Mouse (Mus musculus) liver, embryonic 15.5 days (tissue): Measurements from ENCODE around the gene Nek9. TPM values are rescaled to one million over a fixed set of nuclear protein-coding genes. Genes with fewer than 3 reads are reported as not detected.
"Not testable (repeated sequence)": the region's sequence is repeated elsewhere in the genome, so short reads cannot be mapped to it uniquely, and the experiment has no call there.

Source experiments
- ATAC-seq: fragments of 200-750 bp; cut with Nextera tagmentation; 2 replicates; pipeline ENCODE4 v1.8.0; 2017; ENCODE audit warnings: moderate number of reproducible peaks, mild to moderate bottlenecking, moderate library complexity; ENCODE audit not compliant: insufficient read depth
- H3K27ac ChIP-seq: fragments of 300-500 bp; sonication (generic); replicated peaks from 2 replicates; pipeline ENCODE4 v1.5.1; 2015; ENCODE audit warnings: mild to moderate bottlenecking, inconsistent platforms
- H3K27me3 ChIP-seq: fragments of 300-500 bp; sonication (generic); 2 replicates; pipeline ENCODE4 v1.6.1; 2015; ENCODE audit warnings: mild to moderate bottlenecking, inconsistent platforms
- H3K36me3 ChIP-seq: fragments of 300-500 bp; sonication (generic); replicated peaks from 2 replicates; pipeline ENCODE4 v1.6.1; 2015; ENCODE audit warnings: moderate library complexity, mild to moderate bottlenecking, inconsistent platforms
- H3K4me1 ChIP-seq: fragments of 300-500 bp; sonication (generic); replicated peaks from 2 replicates; pipeline ENCODE4 v1.6.1; 2015; ENCODE audit warnings: inconsistent platforms
- H3K4me2 ChIP-seq: fragments of 300-500 bp; sonication (generic); 2 replicates; pipeline ENCODE4 v1.6.1; 2015; ENCODE audit warnings: moderate library complexity, mild to moderate bottlenecking, inconsistent platforms
- H3K4me3 ChIP-seq: fragments of 300-500 bp; sonication (generic); replicated peaks from 2 replicates; pipeline ENCODE4 v1.5.1; 2015; ENCODE audit warnings: mild to moderate bottlenecking, inconsistent platforms
- H3K9ac ChIP-seq: fragments of 300-500 bp; sonication (generic); 2 replicates; pipeline ENCODE4 v1.6.1; 2015; ENCODE audit warnings: moderate library complexity, mild to moderate bottlenecking, inconsistent platforms
- H3K9me3 ChIP-seq: fragments of 300-500 bp; sonication (generic); replicated peaks from 2 replicates; pipeline ENCODE4 v1.6.1; 2016; ENCODE audit warnings: inconsistent platforms
- WGBS: fragments of 180-500 bp; shearing (Covaris S2); methylation state at CpG from one replicate; pipeline ENCODE4 v1.1.7; 2015; ENCODE audit warnings: mixed read lengths; ENCODE audit not compliant: insufficient replicate concordance; 5-methylcytosine and 5-hydroxymethylcytosine counted together
- polyA plus RNA-seq: library from polyadenylated mRNA; unstranded; fragments of >200 nt; fragmentation: Nextera tagmentation; extraction: Ambion mirVana; gene quantifications from 2 replicates; pipeline ENCODE4 v1.2.1, GENCODE M21; 2015

Gene Nek9
- polyA plus RNA-seq, 1 experiment from 2014 or later, result 5.7 TPM

GRCm38 (mm10) chr12:85290633-85291032 lies 48.5 kb downstream of the Nek9 start:
- Histone ChIP-seq H3K4me2 (no peak overlapping the region), H3K27me3 (peaks cover 30% of the 10 kb centered on the region), H3K9me3 (no peaks in the 10 kb centered on the region), H3K4me3 (no peak overlapping the region), H3K9ac (no peak overlapping the region), H3K27ac (no peak overlapping the region), H3K4me1 (peaks cover 12% of the 10 kb centered on the region), H3K36me3 (no peaks in the 10 kb centered on the region)
- no peak for ATAC-seq
- 70% methylated on average over 10 of the region's 10 CpGs for WGBS

- Histone ChIP-seq H3K9ac (no peak overlapping the region), H3K4me2 (peak overlapping the region; percentile 79), H3K4me1 (peaks cover 12% of the 10 kb centered on the region), H3K27ac (no peak overlapping the region), H3K4me3 (peak overlapping the region; percentile 60), H3K27me3 (peaks cover 30% of the 10 kb centered on the region), H3K9me3 (no peaks in the 10 kb centered on the region), H3K36me3 (no peaks in the 10 kb centered on the region)
- 55% methylated on average over 24 of the region's 24 CpGs for WGBS
- ATAC-seq, result no peak
Measured at GRCm38 (mm10) chr12:85289157-85290000, 49.8 kb downstream of the Nek9 start.

- peaks cover 12% of the 10 kb centered on the region for H3K4me1 ChIP-seq
- H3K36me3 ChIP-seq, result no peaks in the 10 kb centered on the region
- H3K9me3 ChIP-seq, result no peaks in the 10 kb centered on the region
- 7% methylated on average over 31 of the region's 31 CpGs for WGBS
- peak within 1 kb of the TSS; percentile 60 for H3K4me3 ChIP-seq
- H3K27ac ChIP-seq, result 0 out of 2 replicates have a peak within 1 kb of the TSS, but pooled peaks have one; percentile 33
- peaks cover 30% of the 10 kb centered on the region for H3K27me3 ChIP-seq
- peak within 1 kb of the TSS; percentile 40; the same call in 1 of the 2 replicates for H3K9ac ChIP-seq
- H3K4me2 ChIP-seq, result peak within 1 kb of the TSS; percentile 79
- peak; percentile 75 for ATAC-seq
Measured at GRCm38 (mm10) chr12:85288486-85289156, 50.5 kb downstream of the Nek9 start, which contains the start of gene Zc2hc1c. Zc2hc1c (plus strand) TSS chr12:85288591.

- Histone ChIP-seq H3K4me2 (peak within 1 kb of the TSS; percentile 79), H3K27me3 (peaks cover 30% of the 10 kb centered on the region), H3K9me3 (no peaks in the 10 kb centered on the region), H3K4me3 (peak within 1 kb of the TSS; percentile 60), H3K36me3 (no peaks in the 10 kb centered on the region), H3K4me1 (peaks cover 12% of the 10 kb centered on the region), H3K9ac (peak within 1 kb of the TSS; percentile 40; the same call in 1 of the 2 replicates), H3K27ac (0 out of 2 replicates have a peak within 1 kb of the TSS, but pooled peaks have one; percentile 33)
- 12% methylated on average over 21 of the region's 21 CpGs for WGBS
- ATAC-seq, result peak; percentile 59
Measured at GRCm38 (mm10) chr12:85287809-85288485, 51.2 kb downstream of the Nek9 start, which contains the start of gene Acyp1. Acyp1 (minus strand) TSS chr12:85288438.

GRCm38 (mm10) chr12:85286941-85287340 lies 52.2 kb downstream of the Nek9 start:
- H3K4me2 ChIP-seq, result no peak overlapping the region
- no peak overlapping the region for H3K27ac ChIP-seq
- H3K9me3 ChIP-seq, result no peaks in the 10 kb centered on the region
- H3K27me3 ChIP-seq, result peaks cover 30% of the 10 kb centered on the region
- no peak for ATAC-seq
- 29% methylated on average over 5 of the region's 5 CpGs for WGBS
- H3K4me3 ChIP-seq, result no peak overlapping the region
- peaks cover 12% of the 10 kb centered on the region for H3K4me1 ChIP-seq
- no peaks in the 10 kb centered on the region for H3K36me3 ChIP-seq
- no peak overlapping the region for H3K9ac ChIP-seq

- Histone ChIP-seq H3K4me3 (no peak overlapping the region), H3K27ac (no peak overlapping the region), H3K4me1 (peaks cover 25% of the 10 kb centered on the region), H3K27me3 (peaks cover 21% of the 10 kb centered on the region), H3K36me3 (no peaks in the 10 kb centered on the region), H3K4me2 (no peak overlapping the region), H3K9me3 (no peaks in the 10 kb centered on the region), H3K9ac (no peak overlapping the region)
- ATAC-seq, result no peak
- 70% methylated on average over 4 of the region's 4 CpGs for WGBS
Measured at GRCm38 (mm10) chr12:85284996-85285395, 54.2 kb downstream of the Nek9 start.

- no peak overlapping the region for H3K9ac ChIP-seq
- H3K9me3 ChIP-seq, result no peaks in the 10 kb centered on the region
- no peak overlapping the region for H3K27ac ChIP-seq
- H3K4me1 ChIP-seq, result peaks cover 29% of the 10 kb centered on the region
- no peaks in the 10 kb centered on the region for H3K36me3 ChIP-seq
- H3K4me2 ChIP-seq, result no peak overlapping the region
- H3K4me3 ChIP-seq, result no peak overlapping the region
- WGBS, result 35% methylated on average over 8 of the region's 8 CpGs
- ATAC-seq, result no peak
- peaks cover 15% of the 10 kb centered on the region for H3K27me3 ChIP-seq
Measured at GRCm38 (mm10) chr12:85284331-85284730, 54.8 kb downstream of the Nek9 start.

GRCm38 (mm10) chr12:85281756-85282155 lies 57.4 kb downstream of the Nek9 start:
- not testable (repeated sequence) for ATAC-seq

GRCm38 (mm10) chr12:85280845-85281651 lies 58.1 kb downstream of the Nek9 start:
- Histone ChIP-seq H3K27me3 (no peaks in the 10 kb centered on the region), H3K27ac (peak overlapping the region; percentile 51), H3K4me3 (peak overlapping the region; percentile 80), H3K9ac (no peak overlapping the region), H3K4me2 (peak overlapping the region; percentile 81), H3K4me1 (peaks cover 36% of the 10 kb centered on the region), H3K9me3 (no peaks in the 10 kb centered on the region), H3K36me3 (peaks cover 14% of the 10 kb centered on the region)
- 24% methylated on average over 12 of the region's 12 CpGs for WGBS
- ATAC-seq, result peak; percentile 30; the same call in 1 of the 2 replicates

More at GRCm38 (mm10) chr12:85281756-85282155, 57.4 kb downstream of the Nek9 start:
- WGBS, result 82% methylated on average over 2 of the region's 4 CpGs
- 0 out of 2 replicates have a peak overlapping the region, but pooled peaks have one; percentile 51 for H3K27ac ChIP-seq
- H3K27me3 ChIP-seq, H3K4me3 ChIP-seq, H3K9me3 ChIP-seq, H3K4me2 ChIP-seq, H3K9ac ChIP-seq: not testable (repeated sequence)
- H3K36me3 ChIP-seq, result peaks cover 12% of the 10 kb centered on the region
- H3K4me1 ChIP-seq, result peaks cover 36% of the 10 kb centered on the region
